Mouse (Mus musculus) liver, adult 2 months (tissue): ENCODE measurements around the gene Gm9048. TPM values are rescaled to one million over a fixed set of nuclear protein-coding genes. Genes with fewer than 3 reads are reported as not detected.
"Not testable (repeated sequence)": the region's sequence is repeated elsewhere in the genome, so short reads cannot be mapped to it uniquely, and the experiment has no call there.

Experiments used
- DNase-seq: peaks from one replicate; pipeline ENCODE4 v3.0.0-alpha.2; 2011; ENCODE audit warnings: low read depth, low spot score; ENCODE audit errors: extremely low read depth
- H3K27ac ChIP-seq: fragments of 200-500 bp; replicated peaks from 2 replicates; pipeline ENCODE4 v1.5.1; 2012; ENCODE audit warnings: low read depth, mild to moderate bottlenecking, control low read depth, inconsistent platforms, low read length; ENCODE audit not compliant: insufficient read depth
- H3K27me3 ChIP-seq: fragments of 200-500 bp; 2 replicates; pipeline ENCODE4 v1.6.1; 2012; ENCODE audit warnings: mild to moderate bottlenecking, moderate library complexity, low read length, inconsistent platforms; ENCODE audit not compliant: control insufficient read depth, insufficient read depth
- H3K36me3 ChIP-seq: fragments of 200-500 bp; 2 replicates; pipeline ENCODE4 v1.6.1; 2012; ENCODE audit warnings: low read length, inconsistent platforms; ENCODE audit not compliant: control insufficient read depth, insufficient read depth
- H3K4me1 ChIP-seq: fragments of 200-500 bp; 2 replicates; pipeline ENCODE4 v1.6.1; 2011; ENCODE audit warnings: low read length; ENCODE audit not compliant: control insufficient read depth, insufficient read depth
- H3K4me3 ChIP-seq: fragments of 200-500 bp; 2 replicates; pipeline ENCODE4 v1.5.1; 2011; ENCODE audit warnings: low read depth, mild to moderate bottlenecking, control low read depth, low read length, moderate library complexity; ENCODE audit not compliant: insufficient read depth
- H3K79me2 ChIP-seq: fragments of 200-500 bp; 2 replicates; pipeline ENCODE4 v1.6.1; 2012; ENCODE audit warnings: inconsistent platforms, mild to moderate bottlenecking, low read length, moderate library complexity; ENCODE audit not compliant: control insufficient read depth, insufficient read depth
- H3K9ac ChIP-seq: fragments of 200-500 bp; 2 replicates; pipeline ENCODE4 v1.6.1; 2012; ENCODE audit warnings: low read depth, mild to moderate bottlenecking, control low read depth, inconsistent platforms, low read length
- CTCF ChIP-seq: fragments of 200-500 bp; IDR thresholded peaks from 2 replicates; pipeline ENCODE4 v1.5.1; 2011; ENCODE audit warnings: low read depth, low read length, control low read depth
- POLR2A ChIP-seq: fragments of 200-500 bp; IDR thresholded peaks from 2 replicates; pipeline ENCODE4 v1.6.1; 2011; ENCODE audit warnings: low read length, control low read depth; ENCODE audit not compliant: insufficient read depth; ENCODE audit errors: extremely low read depth
- WGBS: fragments of 180-500 bp; shearing (Covaris S2); methylation state at CpG from one replicate; pipeline ENCODE4 v1.1.7; 2018; 5-methylcytosine and 5-hydroxymethylcytosine counted together
- polyA plus RNA-seq: library from polyadenylated mRNA; depleted of rRNA; stranded (reverse); fragments of >200 nt; gene quantifications from 2 replicates; pipeline ENCODE4 v1.2.3, GENCODE M21; 2012; rRNA removed
- total RNA-seq: library from RNA; depleted of rRNA; stranded (reverse); fragments of >200 nt; gene quantifications from 2 replicates; pipeline ENCODE4 v1.2.3, GENCODE M21; 2014; rRNA removed

Gm9048 gene
- not detected in 2 replicates for total RNA-seq
- polyA plus RNA-seq = not detected in 2 replicates

GRCm38 (mm10) chr10:118348579-118348978, at the start of gene Gm9048:
Gm9048 (minus strand) TSS chr10:118348679.
- not testable (repeated sequence) for H3K27ac ChIP-seq, H3K9ac ChIP-seq
- 78% methylated on average over 1 of the region's 14 CpGs for whole genome bisulfite sequencing

GRCm38 (mm10) chr10:118370443-118370842, 22.0 kb upstream of the Gm9048 start:
- H3K36me3 ChIP-seq = no peaks in the 10 kb centered on the region
- H3K27me3 ChIP-seq = no peaks in the 10 kb centered on the region
- H3K79me2 ChIP-seq = no peaks in the 10 kb centered on the region
- no peak overlapping the region for H3K27ac ChIP-seq
- H3K9ac ChIP-seq = no peak overlapping the region
- H3K4me3 ChIP-seq = no peak overlapping the region
- no peaks in the 10 kb centered on the region for H3K4me1 ChIP-seq
- 5% methylated on average over 10 of the region's 10 CpGs for WGBS
- peak; percentile 51 for DNase-seq
- TF ChIP-seq CTCF = peak; percentile 88
- TF ChIP-seq POLR2A = no peak

More at GRCm38 (mm10) chr10:118348579-118348978, at the start of gene Gm9048:
- not testable (repeated sequence) for H3K27me3 ChIP-seq, H3K36me3 ChIP-seq, H3K4me3 ChIP-seq, H3K79me2 ChIP-seq, DNase-seq, H3K4me1 ChIP-seq

- no peak overlapping the region for H3K9ac ChIP-seq
- 90% methylated on average over 9 of the region's 9 CpGs for WGBS
- TF ChIP-seq CTCF (no peak), POLR2A (no peak)
- no peaks in the 10 kb centered on the region for H3K4me1 ChIP-seq
- no peak overlapping the region for H3K4me3 ChIP-seq
- DNase-seq = no peak
- no peaks in the 10 kb centered on the region for H3K79me2 ChIP-seq
- H3K27me3 ChIP-seq = no peaks in the 10 kb centered on the region
- H3K27ac ChIP-seq = no peak overlapping the region
- H3K36me3 ChIP-seq = no peaks in the 10 kb centered on the region
Measured at GRCm38 (mm10) chr10:118369518-118369917, 21.0 kb upstream of the Gm9048 start.

GRCm38 (mm10) chr10:118354005-118354404, 5.5 kb upstream of the Gm9048 start, which contains the start of gene Gm9049:
Gm9049 (minus strand) TSS chr10:118354105.
- not testable (repeated sequence) for DNase-seq, H3K27ac ChIP-seq, H3K4me1 ChIP-seq, H3K36me3 ChIP-seq, H3K27me3 ChIP-seq, H3K79me2 ChIP-seq, H3K4me3 ChIP-seq, H3K9ac ChIP-seq
- WGBS = 100% methylated on average over 1 of the region's 11 CpGs

GRCm38 (mm10) chr10:118343155-118343554, 5.3 kb downstream of the Gm9048 start, which contains the start of gene Gm9046:
Gm9046 (minus strand) TSS chr10:118343255.
- not testable (repeated sequence) for DNase-seq, H3K79me2 ChIP-seq, H3K27me3 ChIP-seq, H3K9ac ChIP-seq, H3K4me1 ChIP-seq, H3K36me3 ChIP-seq, H3K27ac ChIP-seq, H3K4me3 ChIP-seq
- WGBS = no CpG with 5 or more reads among the region's 14 CpGs

GRCm38 (mm10) chr10:118337731-118338130, 10.7 kb downstream of the Gm9048 start, which contains the start of gene Gm9045:
Gm9045 (minus strand) TSS chr10:118337831.
- not testable (repeated sequence) for H3K4me3 ChIP-seq, DNase-seq, H3K9ac ChIP-seq, H3K4me1 ChIP-seq, H3K79me2 ChIP-seq, H3K36me3 ChIP-seq, H3K27me3 ChIP-seq, H3K27ac ChIP-seq
- WGBS = no CpG with 5 or more reads among the region's 14 CpGs

- H3K27me3 ChIP-seq, H3K79me2 ChIP-seq: not testable (repeated sequence)
Measured at GRCm38 (mm10) chr10:118332308-118332707, 16.2 kb downstream of the Gm9048 start, which contains the start of gene Gm9044. Gm9044 (minus strand) TSS chr10:118332408.

GRCm38 (mm10) chr10:118326869-118327268, 21.6 kb downstream of the Gm9048 start, which contains the start of gene Gm9040:
Gm9040 (minus strand) TSS chr10:118326969.
- not testable (repeated sequence) for H3K36me3 ChIP-seq, H3K9ac ChIP-seq, DNase-seq, H3K4me1 ChIP-seq, H3K4me3 ChIP-seq, H3K27ac ChIP-seq, H3K27me3 ChIP-seq, H3K79me2 ChIP-seq
- WGBS = no CpG with 5 or more reads among the region's 11 CpGs

More at GRCm38 (mm10) chr10:118332308-118332707, 16.2 kb downstream of the Gm9048 start, which contains the start of gene Gm9044:
- H3K4me1 ChIP-seq, DNase-seq, H3K27ac ChIP-seq, H3K36me3 ChIP-seq, H3K4me3 ChIP-seq, H3K9ac ChIP-seq: not testable (repeated sequence)
- no CpG with 5 or more reads among the region's 14 CpGs for WGBS
